Mouse (Mus musculus) liver, postnatal 0 days (tissue): Measurements from ENCODE around the gene Mrnip. TPM values are rescaled to one million over a fixed set of nuclear protein-coding genes. Genes with fewer than 3 reads are reported as not detected.
A peak's percentile ranks its signal among the peaks of the same experiment; 100 is the strongest.

Source experiments
- ATAC-seq: fragments of 200-750 bp; cut with Nextera tagmentation; 2 replicates; pipeline ENCODE4 v1.8.0; 2017; ENCODE audit warnings: mild to moderate bottlenecking, moderate library complexity
- DNase-seq: peaks from one replicate; pipeline ENCODE4 v3.0.0-alpha.2; 2016
- H3K27ac ChIP-seq: fragments of 300-500 bp; sonication (generic); 2 replicates; pipeline ENCODE4 v1.5.1; 2014; ENCODE audit warnings: antibody characterized with exemption, moderate library complexity, mild to moderate bottlenecking, low read depth
- H3K27me3 ChIP-seq: fragments of 300-500 bp; sonication (generic); 2 replicates; pipeline ENCODE4 v1.6.1; 2014; ENCODE audit warnings: low read length, control low read depth, mixed read lengths; ENCODE audit not compliant: insufficient read depth
- H3K36me3 ChIP-seq: fragments of 300-500 bp; sonication (generic); replicated peaks from 2 replicates; pipeline ENCODE4 v1.6.1; 2014; ENCODE audit warnings: mild to moderate bottlenecking, control low read depth, low read length, moderate library complexity, mixed read lengths; ENCODE audit not compliant: insufficient read depth
- H3K4me1 ChIP-seq: fragments of 300-500 bp; sonication (generic); 2 replicates; pipeline ENCODE4 v1.6.1; 2014; ENCODE audit warnings: antibody characterized with exemption, mild to moderate bottlenecking, control low read depth; ENCODE audit not compliant: insufficient read depth
- H3K4me2 ChIP-seq: fragments of 300-500 bp; sonication (generic); 2 replicates; pipeline ENCODE4 v1.6.1; 2014; ENCODE audit warnings: low read depth, mild to moderate bottlenecking, low read length, moderate library complexity, mixed read lengths
- H3K4me3 ChIP-seq: fragments of 300-500 bp; sonication (generic); 2 replicates; pipeline ENCODE4 v1.5.1; 2014; ENCODE audit warnings: low read depth, low read length
- H3K9ac ChIP-seq: fragments of 300-500 bp; sonication (generic); replicated peaks from 2 replicates; pipeline ENCODE4 v1.6.1; 2014; ENCODE audit warnings: mild to moderate bottlenecking, moderate library complexity
- H3K9me3 ChIP-seq: fragments of 300-500 bp; sonication (generic); 2 replicates; pipeline ENCODE4 v1.6.1; 2016; ENCODE audit warnings: mild to moderate bottlenecking, control low read depth, low read length, mixed read lengths
- CTCF ChIP-seq: sonication (generic); IDR thresholded peaks from 2 replicates; pipeline ENCODE4 v1.5.1; 2016; ENCODE audit warnings: antibody characterized with exemption, low read depth
- EP300 ChIP-seq: IDR thresholded peaks from 2 replicates; pipeline ENCODE4 v1.6.1; 2016; ENCODE audit warnings: antibody characterized with exemption, low read depth, mild to moderate bottlenecking
- WGBS: fragments of 180-500 bp; shearing (Covaris S2); extraction: QIAGEN DNeasy Blood & Tissue Kit; methylation state at CpG from one replicate; pipeline ENCODE4 v1.1.7; 2014; ENCODE audit not compliant: insufficient replicate concordance; 5-methylcytosine and 5-hydroxymethylcytosine counted together
- polyA plus RNA-seq: library from polyadenylated mRNA; unstranded; fragments of >200 nt; fragmentation: Nextera tagmentation; extraction: Ambion mirVana; gene quantifications from 2 replicates; pipeline ENCODE4 v1.2.1, GENCODE M21; 2015

Mrnip gene
- polyA plus RNA-seq, 1 experiment from 2014 or later = 5.0 TPM

DNA sequence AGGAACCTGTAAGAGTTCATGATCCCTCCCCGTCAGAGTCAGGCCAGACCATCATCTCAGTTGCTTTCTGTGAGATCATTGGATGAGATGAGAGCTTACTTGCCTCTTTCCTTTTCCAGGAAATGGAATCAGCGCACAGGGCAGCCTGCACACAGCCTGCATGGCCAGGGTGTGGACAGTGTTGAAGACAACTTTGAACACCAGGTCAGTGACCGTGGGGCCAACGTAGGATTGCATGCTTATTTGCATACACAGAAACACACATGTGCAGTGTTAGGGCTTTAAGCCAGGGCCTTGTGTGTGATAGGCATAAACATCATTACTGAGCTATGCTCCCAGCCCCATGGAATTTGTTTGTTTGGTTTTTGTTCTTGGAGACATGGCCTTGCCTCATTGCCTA, 23.3 kb downstream of the Mrnip start:
- H3K4me3 ChIP-seq = no peak overlapping the region
- H3K27ac ChIP-seq = peak overlapping the region; percentile 66
- DNase-seq (peak; percentile 73), ATAC-seq (peak; percentile 80)
- H3K9me3 ChIP-seq = no peaks in the 10 kb centered on the region
- peaks cover 21% of the 10 kb centered on the region; the same call in 1 of the 2 replicates for H3K4me1 ChIP-seq
- 66% methylated on average over 4 of the region's 4 CpGs for WGBS
- no peak overlapping the region for H3K4me2 ChIP-seq
- H3K9ac ChIP-seq = no peak overlapping the region
- TF ChIP-seq EP300 = no peak
- no peak for TF ChIP-seq CTCF
- H3K27me3 ChIP-seq = no peaks in the 10 kb centered on the region
- peaks cover 44% of the 10 kb centered on the region for H3K36me3 ChIP-seq

GRCm38 (mm10) chr11:50198219-50198846, 24.1 kb downstream of the Mrnip start:
- DNase-seq = no peak
- peaks cover 51% of the 10 kb centered on the region for H3K36me3 ChIP-seq
- WGBS = 80% methylated on average over 3 of the region's 5 CpGs

GRCm38 (mm10) chr11:50198916-50199315, 24.7 kb downstream of the Mrnip start:
- H3K9ac ChIP-seq = no peak overlapping the region
- 80% methylated on average over 2 of the region's 2 CpGs for WGBS
- DNase-seq = no peak
- H3K36me3 ChIP-seq = peaks cover 55% of the 10 kb centered on the region
- no peak for ATAC-seq
- no peak overlapping the region for H3K4me3 ChIP-seq
- H3K27me3 ChIP-seq = no peaks in the 10 kb centered on the region
- peaks cover 21% of the 10 kb centered on the region; the same call in 1 of the 2 replicates for H3K4me1 ChIP-seq
- H3K9me3 ChIP-seq = no peaks in the 10 kb centered on the region
- no peak overlapping the region for H3K27ac ChIP-seq
- TF ChIP-seq CTCF = no peak
- TF ChIP-seq EP300 = no peak
- H3K4me2 ChIP-seq = no peak overlapping the region

More at GRCm38 (mm10) chr11:50198219-50198846, 24.1 kb downstream of the Mrnip start:
- Histone ChIP-seq H3K27ac (peak overlapping the region; percentile 66), H3K9ac (no peak overlapping the region), H3K27me3 (no peaks in the 10 kb centered on the region), H3K9me3 (no peaks in the 10 kb centered on the region), H3K4me3 (no peak overlapping the region), H3K4me1 (peaks cover 21% of the 10 kb centered on the region; the same call in 1 of the 2 replicates), H3K4me2 (no peak overlapping the region)
- TF ChIP-seq EP300 = no peak
- no peak for TF ChIP-seq CTCF
- no peak for ATAC-seq

- Histone ChIP-seq H3K27ac (peak overlapping the region; percentile 75), H3K4me2 (no peak overlapping the region), H3K9ac (no peak overlapping the region), H3K36me3 (peaks cover 72% of the 10 kb centered on the region), H3K4me1 (peaks cover 19% of the 10 kb centered on the region), H3K9me3 (no peaks in the 10 kb centered on the region), H3K4me3 (no peak overlapping the region), H3K27me3 (no peaks in the 10 kb centered on the region)
- DNase-seq = peak; percentile 78
- no peak for TF ChIP-seq EP300
- no peak for TF ChIP-seq CTCF
- ATAC-seq = peak; percentile 39
- 54% methylated on average over 8 of the region's 8 CpGs for WGBS
These were observed 26.4 kb downstream of the Mrnip start for GRCm38 (mm10) chr11:50200613-50201012.

- no peak for DNase-seq
- Histone ChIP-seq H3K27me3 (no peaks in the 10 kb centered on the region), H3K9me3 (no peaks in the 10 kb centered on the region), H3K4me1 (peaks cover 21% of the 10 kb centered on the region), H3K4me3 (no peak overlapping the region), H3K4me2 (no peak overlapping the region), H3K27ac (peak overlapping the region; percentile 75), H3K9ac (no peak overlapping the region), H3K36me3 (peaks cover 82% of the 10 kb centered on the region)
- WGBS = 74% methylated on average over 3 of the region's 3 CpGs
- TF ChIP-seq EP300 (0 out of 2 replicates have a peak, but pooled peaks have one; percentile 7), CTCF (no peak)
- ATAC-seq = peak; percentile 47
These were observed 27.3 kb downstream of the Mrnip start for GRCm38 (mm10) chr11:50201590-50201989.

DNA sequence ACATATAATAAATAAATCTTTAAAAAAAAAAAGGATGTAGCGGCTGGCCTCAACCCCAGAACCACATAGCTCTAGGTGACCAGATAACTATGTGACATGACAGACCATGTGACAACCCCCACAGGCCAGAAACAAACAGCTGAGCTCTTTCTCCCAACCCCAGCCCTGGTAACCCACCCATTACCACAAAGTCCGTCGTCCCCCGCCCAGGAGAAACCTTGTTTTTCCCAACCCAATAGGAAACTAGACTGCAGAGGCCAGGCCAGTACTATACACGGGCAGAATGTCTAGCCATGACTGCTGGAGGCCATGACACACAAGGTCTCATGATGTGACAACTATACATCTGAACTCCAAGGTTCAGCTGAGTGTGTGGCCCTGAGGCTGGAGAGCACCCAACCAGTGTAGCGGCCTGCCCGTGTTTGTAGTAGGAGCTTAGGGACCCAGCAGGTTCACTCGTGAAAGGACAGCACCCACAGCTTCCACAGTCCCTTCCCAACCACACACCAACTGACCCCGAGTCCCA, 29.1 kb downstream of the Mrnip start:
- ATAC-seq (peak; percentile 14; the same call in 1 of the 2 replicates), DNase-seq (no peak)
- no peaks in the 10 kb centered on the region for H3K9me3 ChIP-seq
- TF ChIP-seq CTCF (no peak), EP300 (no peak)
- 80% methylated on average over 9 of the region's 9 CpGs for WGBS
- H3K27me3 ChIP-seq = no peaks in the 10 kb centered on the region
- H3K4me1 ChIP-seq = peaks cover 21% of the 10 kb centered on the region
- H3K4me3 ChIP-seq = no peak overlapping the region
- peak overlapping the region; percentile 55; the same call in 1 of the 2 replicates for H3K27ac ChIP-seq
- no peak overlapping the region for H3K9ac ChIP-seq
- H3K36me3 ChIP-seq = peaks cover 94% of the 10 kb centered on the region
- H3K4me2 ChIP-seq = no peak overlapping the region
